Mouse (Mus musculus): ENCODE results near the gene Shank2.
A peak's percentile ranks its signal among the peaks of the same experiment; 100 is the strongest.

- TF ChIP-seq CTCF (IDR thresholded peaks at IDR 0.05; ENCODE audit: low read depth) (peak; percentile 90), EP300 (IDR thresholded peaks at IDR 0.05; ENCODE audit: low read depth) (no peak)
These were observed 424.2 kb downstream of the Shank2 start for GRCm38 (mm10) chr7:144425953-144426352.
